Mouse (Mus musculus) cerebellum, adult 2 months (tissue): ENCODE results near the gene Gsta1.

ENCODE experiments used
- CTCF ChIP-seq: fragments of 200-500 bp; IDR thresholded peaks from 2 replicates; pipeline ENCODE4 v1.5.1; 2011; ENCODE audit warnings: low read depth, mild to moderate bottlenecking, control low read depth, low read length, moderate library complexity, borderline replicate concordance; ENCODE audit not compliant: insufficient read depth
- POLR2A ChIP-seq: fragments of 200-500 bp; IDR thresholded peaks from 2 replicates; pipeline ENCODE4 v1.6.1; 2011; ENCODE audit warnings: low read length, control low read depth, borderline replicate concordance; ENCODE audit not compliant: insufficient read depth

GRCm38 (mm10) chr9:78190651-78191634, 39.5 kb upstream of the Gsta1 start:
- TF ChIP-seq CTCF (no peak), POLR2A (no peak)
